Mouse (Mus musculus): ENCODE measurements at regions not wholly inside any gene's neighbourhood (a gene's known extent, or its start where the extent isn't known, plus 50 kb on each side); places are given as distances from the start of the nearest gene placed in this dataset.
A peak's percentile ranks its signal among the peaks of the same experiment; 100 is the strongest.
"Not testable (repeated sequence)": the region's sequence is repeated elsewhere in the genome, so short reads cannot be mapped to it uniquely, and the experiment has no call there.

GRCm38 (mm10) chr7:59797212-59797611 is 207.6 kb downstream of the Snurf start:
- DNase-seq (ENCODE audit: low read depth, low spot score); H3K36me3 ChIP-seq (ENCODE audit: control insufficient read depth, insufficient read depth, low read length, poor library complexity, severe bottlenecking); H3K27me3 ChIP-seq (ENCODE audit: control insufficient read depth, insufficient read depth, low read length, poor library complexity, severe bottlenecking): not testable (repeated sequence)

DNA sequence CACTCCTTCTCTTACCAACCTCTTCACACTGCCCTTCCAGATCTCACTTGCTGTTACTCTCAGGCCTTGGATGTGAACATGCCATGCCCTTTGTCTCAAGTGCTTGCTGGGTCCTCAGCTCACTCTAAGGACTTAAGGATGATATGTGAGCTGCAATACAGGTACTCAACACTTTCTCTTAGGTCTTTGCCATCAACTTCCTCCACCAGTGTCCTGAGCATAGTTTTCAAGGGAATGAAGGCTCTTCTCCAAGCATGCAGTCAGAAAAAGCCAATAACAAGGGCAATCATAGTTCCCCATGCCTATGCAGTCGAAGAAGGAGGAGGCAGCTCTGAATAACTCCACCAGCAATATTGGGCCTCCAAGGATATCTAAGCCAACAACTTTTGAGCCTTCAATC is 235.1 kb downstream of the Snurf start:
- DNase-seq (ENCODE audit: low read depth, low spot score) = not testable (repeated sequence)

GRCm38 (mm10) chr7:59768641-59769040 is 236.2 kb downstream of the Snurf start:
- not testable (repeated sequence) for DNase-seq (ENCODE audit: low read depth, low spot score); H3K27me3 ChIP-seq (ENCODE audit: control insufficient read depth, insufficient read depth, low read length, poor library complexity, severe bottlenecking); H3K36me3 ChIP-seq (ENCODE audit: control insufficient read depth, insufficient read depth, low read length, poor library complexity, severe bottlenecking)

More for the DNA sequence above, 235.1 kb downstream of the Snurf start:
- not testable (repeated sequence) for H3K27me3 ChIP-seq (ENCODE audit: control insufficient read depth, insufficient read depth, low read length, poor library complexity, severe bottlenecking); H3K36me3 ChIP-seq (ENCODE audit: control insufficient read depth, insufficient read depth, low read length, poor library complexity, severe bottlenecking)

DNA sequence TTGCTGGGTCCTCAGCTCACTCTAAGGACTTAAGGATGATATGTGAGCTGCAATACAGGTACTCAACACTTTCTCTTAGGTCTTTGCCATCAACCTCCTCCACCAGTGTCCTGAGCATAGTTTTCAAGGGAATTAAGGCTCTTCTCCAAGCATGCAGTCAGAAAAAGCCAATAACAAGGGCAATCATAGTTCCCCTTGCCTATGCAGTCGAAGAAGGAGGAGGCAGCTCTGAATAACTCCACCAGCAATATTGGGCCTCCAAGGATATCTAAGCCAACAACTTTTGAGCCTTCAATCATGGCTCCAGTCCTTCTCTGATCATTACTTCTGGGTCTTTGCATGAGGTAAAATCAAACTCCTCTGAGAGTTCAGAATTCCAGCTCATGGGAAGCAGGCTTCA is 237.5 kb downstream of the Snurf start:
- not testable (repeated sequence) for H3K36me3 ChIP-seq (ENCODE audit: control insufficient read depth, insufficient read depth, low read length, poor library complexity, severe bottlenecking); H3K27me3 ChIP-seq (ENCODE audit: control insufficient read depth, insufficient read depth, low read length, poor library complexity, severe bottlenecking)
- DNase-seq (ENCODE audit: low read depth, low spot score) = peak; percentile 2
